Mouse (Mus musculus) testis, adult 2 months (tissue): ENCODE results near the gene Srm.

Source experiments
- CTCF ChIP-seq: fragments of 200-500 bp; IDR thresholded peaks from 2 replicates; pipeline ENCODE4 v1.5.1; 2012; ENCODE audit warnings: low read depth, mild to moderate bottlenecking, inconsistent platforms, low read length, moderate library complexity; ENCODE audit not compliant: control insufficient read depth, insufficient read depth, insufficient replicate concordance
- POLR2A ChIP-seq: fragments of 200-500 bp; IDR thresholded peaks from 2 replicates; pipeline ENCODE4 v1.6.1; 2012; ENCODE audit warnings: low read depth, mild to moderate bottlenecking, inconsistent platforms, low read length, moderate library complexity; ENCODE audit not compliant: control insufficient read depth

DNA sequence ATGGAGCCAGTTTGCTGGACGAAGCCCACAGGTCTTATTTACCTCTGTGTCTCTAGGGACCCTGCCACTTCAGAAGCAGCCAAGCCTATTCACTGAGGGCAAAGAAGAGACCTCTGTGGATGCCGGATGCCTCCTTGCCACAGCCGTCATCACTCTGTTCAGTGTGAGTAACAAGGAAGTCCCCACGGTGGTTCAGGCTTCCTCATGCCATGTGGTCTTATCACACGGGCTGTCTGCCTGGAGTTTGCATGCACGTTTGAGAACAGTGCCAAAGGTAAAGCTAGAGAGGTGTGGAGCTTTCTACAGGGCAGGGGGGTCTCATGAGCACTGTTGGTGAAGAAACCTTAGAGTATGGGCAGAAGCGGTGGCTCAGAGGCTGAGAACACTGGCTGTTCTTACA lies 18.1 kb upstream of the Srm start:
- no peak for TF ChIP-seq POLR2A
- TF ChIP-seq CTCF = no peak
